Mouse (Mus musculus): Measurements from ENCODE around the gene Rnase9. TPM values are rescaled to one million over a fixed set of nuclear protein-coding genes. Genes with fewer than 3 reads are reported as not detected.
A peak's percentile ranks its signal among the peaks of the same experiment; 100 is the strongest.

Gene Rnase9
- polyA plus RNA-seq, 1 experiment from 2014 or later: not detected

DNA sequence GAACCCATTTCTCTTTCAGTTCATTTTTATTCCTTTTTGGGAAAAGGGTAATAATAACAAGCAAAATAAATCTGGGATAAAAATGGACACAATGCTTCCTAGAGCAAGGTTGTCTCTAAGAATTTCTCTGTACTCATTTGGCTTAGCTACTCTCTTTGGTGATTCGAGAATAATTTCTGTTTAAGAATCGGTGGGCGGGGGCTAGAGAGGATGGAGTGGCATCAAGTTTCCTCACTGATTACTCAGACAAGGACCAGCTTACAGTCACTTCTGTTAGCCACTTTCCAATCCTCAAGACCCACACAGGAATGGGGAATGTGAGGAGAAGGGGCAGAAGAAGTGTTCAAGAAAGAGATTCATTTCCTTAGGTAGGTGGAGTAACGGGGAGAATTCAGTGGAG lies 32.9 kb downstream of the Rnase9 start:
- WGBS: 67% methylated on average over 4 of the region's 4 CpGs
- no peak for ATAC-seq (replicated peaks; ENCODE audit: insufficient number of reproducible peaks, insufficient read depth, low FRiP score, low read depth)
- Histone ChIP-seq H3K27ac (peak overlapping the region; percentile 91), H3K4me1 (replicated peaks) (peaks cover 22% of the 10 kb centered on the region), H3K9me3 (replicated peaks) (no peaks in the 10 kb centered on the region), H3K36me3 (no peaks in the 10 kb centered on the region), H3K9ac (no peak overlapping the region), H3K4me2 (0 out of 2 replicates have a peak overlapping the region, but pooled peaks have one; percentile 10), H3K27me3 (no peaks in the 10 kb centered on the region), H3K4me3 (no peak overlapping the region)

DNA sequence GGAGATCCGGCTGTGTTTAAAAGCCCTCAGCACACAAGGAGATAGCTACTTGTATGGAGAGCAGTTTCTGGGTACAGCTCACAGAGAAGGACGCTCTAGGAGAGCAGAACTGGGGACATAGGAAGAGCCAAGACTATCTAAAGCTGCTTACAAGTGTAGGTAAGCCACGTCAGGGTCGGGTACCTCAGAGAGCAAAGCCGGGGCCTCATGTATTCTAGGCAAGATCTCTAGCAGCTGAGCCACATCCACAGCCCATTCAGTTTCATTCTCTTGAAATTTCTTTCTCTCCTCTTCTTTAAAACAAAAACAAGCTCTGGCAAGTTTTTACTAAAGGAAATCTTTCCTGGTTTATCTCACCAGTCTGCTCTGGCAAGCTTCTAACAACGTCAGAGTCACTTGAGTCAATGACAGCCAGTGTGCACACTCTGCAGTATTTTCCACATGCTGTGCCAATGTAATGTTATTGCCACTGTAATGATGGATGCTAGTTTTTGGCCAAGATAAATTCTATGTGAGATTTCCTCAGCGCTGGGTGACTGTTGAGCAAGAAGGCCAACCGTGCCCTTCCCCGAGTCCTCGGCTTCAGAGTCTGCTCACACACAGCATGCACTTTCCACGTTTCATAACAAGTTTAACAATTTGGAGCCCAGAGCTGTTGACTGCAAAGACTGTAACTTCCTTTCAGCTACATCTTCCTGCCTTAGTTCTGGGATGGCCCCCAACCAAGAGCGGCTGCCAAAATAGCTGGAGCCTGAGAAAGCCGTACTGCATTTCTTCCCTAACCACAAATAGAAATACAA lies 33.6 kb downstream of the Rnase9 start:
- Histone ChIP-seq H3K27me3 (no peaks in the 10 kb centered on the region), H3K9me3 (replicated peaks) (no peaks in the 10 kb centered on the region), H3K4me1 (replicated peaks) (peaks cover 22% of the 10 kb centered on the region), H3K27ac (peak overlapping the region; percentile 91), H3K4me3 (no peak overlapping the region), H3K9ac (no peak overlapping the region), H3K4me2 (peak overlapping the region; percentile 25), H3K36me3 (no peaks in the 10 kb centered on the region)
- WGBS: 26% methylated on average over 13 of the region's 13 CpGs
- ATAC-seq (replicated peaks; ENCODE audit: insufficient number of reproducible peaks, insufficient read depth, low FRiP score, low read depth): peak; percentile 94

DNA sequence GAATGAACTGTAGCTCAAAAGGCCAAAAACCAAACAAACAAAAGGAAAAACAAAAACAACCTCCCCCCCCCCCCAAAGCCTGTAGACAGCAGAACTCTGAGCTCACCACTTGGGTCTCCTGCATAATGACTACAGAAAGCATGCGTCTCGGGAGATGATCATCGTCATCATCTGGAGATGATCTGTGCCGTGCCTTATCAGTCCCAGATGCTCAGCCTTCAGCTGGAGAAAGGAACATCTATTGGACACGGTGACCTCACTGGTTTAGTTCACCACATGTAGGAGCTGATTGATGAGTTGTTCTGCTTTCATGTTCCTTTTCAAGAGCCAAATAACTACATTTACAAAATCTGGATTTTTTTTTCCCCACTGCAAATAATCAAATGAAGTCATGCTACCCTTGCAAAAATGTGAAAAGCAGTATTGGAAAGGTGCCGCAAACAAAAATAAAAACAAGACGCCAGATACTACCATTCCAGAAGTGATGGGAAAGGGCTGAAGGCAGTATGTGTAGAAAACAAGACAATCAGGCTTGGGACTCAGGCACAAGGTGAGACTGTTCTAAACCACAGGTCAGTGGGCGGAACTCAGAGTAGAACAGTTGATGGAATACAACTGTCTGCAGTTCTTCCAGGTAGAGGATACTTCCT lies 34.4 kb downstream of the Rnase9 start, which contains the start of gene Rnase10:
Gene Rnase10 (plus strand): TSS at position 600 of the 650 bp plus-strand sequence.
- Histone ChIP-seq H3K27me3 (no peaks in the 10 kb centered on the region), H3K4me3 (no peak within 1 kb of the TSS), H3K9me3 (replicated peaks) (no peaks in the 10 kb centered on the region), H3K27ac (peak within 1 kb of the TSS; percentile 91), H3K9ac (no peak within 1 kb of the TSS), H3K4me2 (peak within 1 kb of the TSS; percentile 25), H3K4me1 (replicated peaks) (peaks cover 22% of the 10 kb centered on the region), H3K36me3 (no peaks in the 10 kb centered on the region)
- ATAC-seq (replicated peaks; ENCODE audit: insufficient number of reproducible peaks, insufficient read depth, low FRiP score, low read depth): no peak
- 74% methylated on average over 8 of the region's 8 CpGs for WGBS

DNA sequence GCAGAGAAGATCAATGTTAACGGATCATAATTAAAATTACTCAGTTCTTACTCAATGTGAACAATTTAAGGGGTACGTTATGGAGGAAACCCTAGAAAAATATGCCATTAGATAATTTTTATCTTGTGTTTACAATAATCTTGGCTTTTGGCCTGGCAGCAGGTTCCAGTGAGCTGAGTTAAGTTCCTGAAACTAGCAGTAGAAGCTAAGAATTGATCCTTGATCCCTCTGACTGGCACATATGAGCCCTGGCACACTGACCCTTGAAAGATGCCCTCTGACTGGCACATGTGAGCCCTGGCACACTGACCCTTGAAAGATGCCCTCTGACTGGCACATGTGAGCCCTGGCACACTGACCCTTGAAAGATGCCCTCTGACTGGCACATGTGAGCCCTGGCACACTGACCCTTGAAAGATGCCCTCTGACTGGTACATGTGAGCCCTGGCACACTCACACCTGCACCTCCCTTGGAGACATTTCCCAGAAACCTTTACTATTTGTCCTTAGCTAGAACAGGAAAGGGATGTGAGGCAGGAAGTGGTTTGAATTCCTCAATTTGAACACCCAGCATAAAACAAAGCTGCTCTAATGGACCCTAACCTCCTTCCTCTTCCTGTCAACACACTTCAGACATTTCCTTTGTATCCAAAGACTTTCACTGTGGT lies 43.5 kb downstream of the Rnase9 start:
- no peak overlapping the region for H3K9ac ChIP-seq
- H3K4me1 ChIP-seq (replicated peaks): peaks cover 3% of the 10 kb centered on the region; the same call in 1 of the 2 replicates
- no peak overlapping the region for H3K4me3 ChIP-seq
- 62% methylated on average over 2 of the region's 2 CpGs for WGBS
- no peaks in the 10 kb centered on the region for H3K9me3 ChIP-seq (replicated peaks)
- H3K4me2 ChIP-seq: no peak overlapping the region
- H3K27ac ChIP-seq: peak overlapping the region; percentile 53
- H3K27me3 ChIP-seq: no peaks in the 10 kb centered on the region
- 0 out of 2 replicates have a peak, but pooled peaks have one; percentile 55 for ATAC-seq (replicated peaks; ENCODE audit: insufficient number of reproducible peaks, insufficient read depth, low FRiP score, low read depth)
- H3K36me3 ChIP-seq: no peaks in the 10 kb centered on the region

DNA sequence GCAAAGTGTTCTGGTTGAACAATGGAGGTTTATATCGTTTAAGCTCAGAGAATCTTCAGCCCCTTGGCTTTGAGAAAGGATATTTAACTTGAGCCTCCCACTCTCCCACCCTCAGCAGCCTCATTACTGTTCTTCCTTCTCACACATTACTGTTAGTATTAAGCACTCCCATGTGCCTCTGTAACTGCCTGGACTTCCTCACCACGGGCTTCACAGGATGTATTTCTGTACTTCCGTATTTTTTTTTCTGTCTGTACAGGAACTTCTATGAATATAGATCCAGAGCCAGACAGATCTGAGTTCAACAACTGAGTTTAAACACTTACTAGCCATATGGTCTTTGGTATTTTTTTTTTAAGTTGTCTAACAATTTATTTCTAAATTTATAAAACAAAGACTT lies 44.6 kb downstream of the Rnase9 start:
- Histone ChIP-seq H3K27ac (peak overlapping the region; percentile 55; the same call in 1 of the 2 replicates), H3K36me3 (no peaks in the 10 kb centered on the region)

DNA sequence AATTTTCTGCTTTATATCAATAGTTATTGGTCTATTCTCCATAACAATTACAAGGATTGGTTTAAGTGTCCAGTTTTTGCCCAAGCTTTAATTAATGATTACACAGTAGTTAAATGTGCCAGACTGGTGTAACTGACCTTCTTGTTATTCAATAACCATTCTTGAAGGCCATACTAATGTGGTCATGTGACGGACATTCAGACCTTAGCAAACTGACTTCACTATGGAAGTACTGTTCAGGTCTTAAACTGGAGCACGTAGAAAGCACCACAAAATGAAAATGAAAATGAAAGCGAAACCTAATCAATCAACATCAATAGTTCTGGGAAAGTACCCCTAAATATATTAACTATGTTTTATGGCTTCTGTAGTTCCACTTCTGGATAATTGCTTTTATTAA lies 50.6 kb downstream of the Rnase9 start:
- Histone ChIP-seq H3K36me3 (no peaks in the 10 kb centered on the region), H3K4me2 (no peak overlapping the region), H3K27me3 (no peaks in the 10 kb centered on the region), H3K27ac (no peak overlapping the region), H3K4me3 (no peak overlapping the region), H3K9me3 (replicated peaks) (no peaks in the 10 kb centered on the region), H3K9ac (no peak overlapping the region), H3K4me1 (replicated peaks) (no peaks in the 10 kb centered on the region)
- ATAC-seq (replicated peaks; ENCODE audit: insufficient number of reproducible peaks, insufficient read depth, low FRiP score, low read depth): no peak
- 80% methylated on average over 3 of the region's 3 CpGs for WGBS

More for the DNA sequence above, 44.6 kb downstream of the Rnase9 start:
- no peak for ATAC-seq (replicated peaks; ENCODE audit: insufficient number of reproducible peaks, insufficient read depth, low FRiP score, low read depth)
- Histone ChIP-seq H3K4me1 (replicated peaks) (peaks cover 3% of the 10 kb centered on the region; the same call in 1 of the 2 replicates), H3K9ac (no peak overlapping the region), H3K9me3 (replicated peaks) (no peaks in the 10 kb centered on the region), H3K4me2 (no peak overlapping the region), H3K4me3 (no peak overlapping the region), H3K27me3 (no peaks in the 10 kb centered on the region)
- WGBS: 51% methylated on average over 3 of the region's 3 CpGs

Other genes starting within 250 kb of the Rnase9 start
- not detected in 2 replicates for gene Ccnb1ip1, start 234.1 kb downstream of the Rnase9 start, polyA plus RNA-seq (2015; fragmentation: Nextera tagmentation; extraction: Ambion mirVana)
- 36.5 and 37.5 TPM in 2 replicates for gene Parp2, start 234.0 kb downstream of the Rnase9 start, polyA plus RNA-seq (2015; fragmentation: Nextera tagmentation; extraction: Ambion mirVana)
- 4.8 and 6.7 TPM in 2 replicates for gene Tep1, start 171.3 kb downstream of the Rnase9 start, polyA plus RNA-seq (2015; fragmentation: Nextera tagmentation; extraction: Ambion mirVana)
- gene Klhl33, start 144.4 kb downstream of the Rnase9 start, polyA plus RNA-seq (2015; fragmentation: Nextera tagmentation; extraction: Ambion mirVana): 0.08 and 0.18 TPM in 2 replicates
- gene Osgep, start 117.0 kb downstream of the Rnase9 start, polyA plus RNA-seq (2015; fragmentation: Nextera tagmentation; extraction: Ambion mirVana): 117 and 133 TPM in 2 replicates
- gene Apex1, start 116.9 kb downstream of the Rnase9 start, polyA plus RNA-seq (2015; fragmentation: Nextera tagmentation; extraction: Ambion mirVana): 107 and 120 TPM in 2 replicates
- gene Pip4p1, start 111.0 kb downstream of the Rnase9 start, polyA plus RNA-seq (2015; fragmentation: Nextera tagmentation; extraction: Ambion mirVana): 29.8 and 39.6 TPM in 2 replicates
- gene Pnp, start 110.8 kb downstream of the Rnase9 start, polyA plus RNA-seq (2015; fragmentation: Nextera tagmentation; extraction: Ambion mirVana): 29.6 and 37.3 TPM in 2 replicates
- gene Gm49342, start 97.4 kb downstream of the Rnase9 start, polyA plus RNA-seq (2015; fragmentation: Nextera tagmentation; extraction: Ambion mirVana): not detected in 2 replicates
- 0.18 and 0.41 TPM in 2 replicates for gene Pnp2, start 85.9 kb downstream of the Rnase9 start, polyA plus RNA-seq (2015; fragmentation: Nextera tagmentation; extraction: Ambion mirVana)
- 0.36 and 0.42 TPM in 2 replicates for gene Rnase10, start 34.1 kb downstream of the Rnase9 start, polyA plus RNA-seq (2015; fragmentation: Nextera tagmentation; extraction: Ambion mirVana)
- gene Rnase11, start 8.3 kb upstream of the Rnase9 start, polyA plus RNA-seq (2015; fragmentation: Nextera tagmentation; extraction: Ambion mirVana): not detected in 2 replicates
- gene Rnase12, start 15.8 kb upstream of the Rnase9 start, polyA plus RNA-seq (2015; fragmentation: Nextera tagmentation; extraction: Ambion mirVana): not detected in 2 replicates
- not detected in 2 replicates for gene Olfr750, start 32.6 kb upstream of the Rnase9 start, polyA plus RNA-seq (2015; fragmentation: Nextera tagmentation; extraction: Ambion mirVana)
- gene Rnase4, start 49.2 kb upstream of the Rnase9 start, polyA plus RNA-seq (2015; fragmentation: Nextera tagmentation; extraction: Ambion mirVana): 26.3 and 31.6 TPM in 2 replicates
- 4.1 TPM in 2 replicates for gene Ang, start 49.3 kb upstream of the Rnase9 start, polyA plus RNA-seq (2015; fragmentation: Nextera tagmentation; extraction: Ambion mirVana)
- gene Eddm3b, start 72.6 kb upstream of the Rnase9 start, polyA plus RNA-seq (2015; fragmentation: Nextera tagmentation; extraction: Ambion mirVana): not detected in 2 replicates
- 0.66 and 1.2 TPM in 2 replicates for gene Rnase6, start 82.0 kb upstream of the Rnase9 start, polyA plus RNA-seq (2015; fragmentation: Nextera tagmentation; extraction: Ambion mirVana)
- gene Rnase1, start 104.9 kb upstream of the Rnase9 start, polyA plus RNA-seq (2015; fragmentation: Nextera tagmentation; extraction: Ambion mirVana): 0.96 and 1.2 TPM in 2 replicates
- gene Rnase2b, start 120.4 kb upstream of the Rnase9 start, polyA plus RNA-seq (2015; fragmentation: Nextera tagmentation; extraction: Ambion mirVana): not detected in 2 replicates
- not detected in 2 replicates for gene Ang2, start 157.3 kb upstream of the Rnase9 start, polyA plus RNA-seq (2015; fragmentation: Nextera tagmentation; extraction: Ambion mirVana)
- not detected in 2 replicates for gene Ear14, start 161.5 kb upstream of the Rnase9 start, polyA plus RNA-seq (2015; fragmentation: Nextera tagmentation; extraction: Ambion mirVana)
- gene Rnase2a, start 214.2 kb upstream of the Rnase9 start, polyA plus RNA-seq (2015; fragmentation: Nextera tagmentation; extraction: Ambion mirVana): not detected in 2 replicates